Mouse (Mus musculus): Measurements from ENCODE around the gene Efna4. TPM values are rescaled to one million over a fixed set of nuclear protein-coding genes. Genes with fewer than 3 reads are reported as not detected.
A peak's percentile ranks its signal among the peaks of the same experiment; 100 is the strongest.

The Efna4 gene
- polyA plus RNA-seq, 1 experiment from 2014 or later = 24.7 TPM

DNA sequence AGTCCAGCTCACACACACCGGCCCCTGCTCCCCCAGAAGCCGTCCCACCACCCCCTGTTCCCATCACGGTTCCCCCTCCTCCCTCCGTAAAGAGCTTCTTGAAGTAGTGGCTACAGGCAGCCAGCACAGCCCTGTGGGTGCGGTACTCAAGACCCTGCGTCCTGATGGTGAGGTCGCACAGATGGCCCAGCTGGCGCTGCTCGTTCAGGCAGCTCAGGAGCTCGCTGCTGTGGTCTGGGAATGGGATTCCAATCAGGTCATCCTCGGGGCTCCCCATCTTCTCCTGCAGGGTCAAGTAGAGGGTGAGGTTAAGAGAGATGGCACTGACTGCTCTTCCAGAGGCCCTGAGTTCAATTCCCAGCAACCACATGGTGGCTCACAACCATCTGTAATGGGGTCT, 43.4 kb upstream of the Efna4 start:
- no peak for ATAC-seq (ENCODE audit: low read depth)
- Histone ChIP-seq H3K27ac (ENCODE audit: low read length) (no peak overlapping the region), H3K9me3 (ENCODE audit: control insufficient read depth, low read length) (no peaks in the 10 kb centered on the region), H3K4me2 (ENCODE audit: low read depth, low read length) (no peak overlapping the region), H3K36me3 (ENCODE audit: control insufficient read depth, insufficient read depth, low read length) (peaks cover 13% of the 10 kb centered on the region), H3K4me1 (replicated peaks; ENCODE audit: control insufficient read depth, insufficient read depth, low read length) (peaks cover 35% of the 10 kb centered on the region), H3K27me3 (ENCODE audit: control insufficient read depth, insufficient read depth, low read depth, low read length) (no peaks in the 10 kb centered on the region), H3K9ac (ENCODE audit: low read length) (no peak overlapping the region), H3K4me3 (ENCODE audit: low read length) (no peak overlapping the region)
- 65% methylated on average over 11 of the region's 11 CpGs for WGBS

DNA sequence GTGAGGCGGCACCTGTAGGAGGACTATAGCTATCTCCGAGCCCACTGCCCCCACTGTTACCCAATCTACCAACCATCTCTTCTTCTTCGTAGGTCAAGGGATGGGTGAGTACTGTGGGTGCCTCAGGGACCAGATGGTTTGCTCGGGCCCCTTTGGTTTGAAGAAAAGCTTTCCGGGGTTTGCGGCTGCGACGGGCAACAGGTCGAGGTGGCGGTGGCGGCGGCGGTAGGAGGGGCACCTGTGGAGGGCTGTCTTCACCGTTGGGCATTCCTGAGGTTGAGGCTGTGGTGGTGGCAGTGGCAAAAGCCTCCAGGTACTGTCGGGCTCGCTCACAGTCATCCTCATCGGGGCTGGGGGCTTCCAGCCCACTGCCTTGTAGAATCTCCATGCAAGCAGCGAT, 42.9 kb upstream of the Efna4 start:
- ATAC-seq (ENCODE audit: low read depth) = no peak
- Histone ChIP-seq H3K27ac (ENCODE audit: low read length) (no peak overlapping the region), H3K36me3 (ENCODE audit: control insufficient read depth, insufficient read depth, low read length) (peaks cover 13% of the 10 kb centered on the region), H3K27me3 (ENCODE audit: control insufficient read depth, insufficient read depth, low read depth, low read length) (no peaks in the 10 kb centered on the region), H3K4me2 (ENCODE audit: low read depth, low read length) (no peak overlapping the region), H3K9me3 (ENCODE audit: control insufficient read depth, low read length) (no peaks in the 10 kb centered on the region), H3K4me1 (replicated peaks; ENCODE audit: control insufficient read depth, insufficient read depth, low read length) (peaks cover 32% of the 10 kb centered on the region), H3K9ac (ENCODE audit: low read length) (no peak overlapping the region), H3K4me3 (ENCODE audit: low read length) (no peak overlapping the region)
- 88% methylated on average over 18 of the region's 18 CpGs for WGBS

GRCm38 (mm10) chr3:89380291-89380690, 42.5 kb upstream of the Efna4 start:
- Histone ChIP-seq H3K36me3 (ENCODE audit: control insufficient read depth, insufficient read depth, low read length) (peaks cover 13% of the 10 kb centered on the region), H3K9ac (ENCODE audit: low read length) (no peak overlapping the region), H3K27ac (ENCODE audit: low read length) (no peak overlapping the region), H3K9me3 (ENCODE audit: control insufficient read depth, low read length) (no peaks in the 10 kb centered on the region), H3K4me1 (replicated peaks; ENCODE audit: control insufficient read depth, insufficient read depth, low read length) (peaks cover 28% of the 10 kb centered on the region), H3K4me3 (ENCODE audit: low read length) (no peak overlapping the region), H3K27me3 (ENCODE audit: control insufficient read depth, insufficient read depth, low read depth, low read length) (no peaks in the 10 kb centered on the region), H3K4me2 (ENCODE audit: low read depth, low read length) (no peak overlapping the region)
- 91% methylated on average over 14 of the region's 14 CpGs for WGBS
- no peak for ATAC-seq (ENCODE audit: low read depth)

DNA sequence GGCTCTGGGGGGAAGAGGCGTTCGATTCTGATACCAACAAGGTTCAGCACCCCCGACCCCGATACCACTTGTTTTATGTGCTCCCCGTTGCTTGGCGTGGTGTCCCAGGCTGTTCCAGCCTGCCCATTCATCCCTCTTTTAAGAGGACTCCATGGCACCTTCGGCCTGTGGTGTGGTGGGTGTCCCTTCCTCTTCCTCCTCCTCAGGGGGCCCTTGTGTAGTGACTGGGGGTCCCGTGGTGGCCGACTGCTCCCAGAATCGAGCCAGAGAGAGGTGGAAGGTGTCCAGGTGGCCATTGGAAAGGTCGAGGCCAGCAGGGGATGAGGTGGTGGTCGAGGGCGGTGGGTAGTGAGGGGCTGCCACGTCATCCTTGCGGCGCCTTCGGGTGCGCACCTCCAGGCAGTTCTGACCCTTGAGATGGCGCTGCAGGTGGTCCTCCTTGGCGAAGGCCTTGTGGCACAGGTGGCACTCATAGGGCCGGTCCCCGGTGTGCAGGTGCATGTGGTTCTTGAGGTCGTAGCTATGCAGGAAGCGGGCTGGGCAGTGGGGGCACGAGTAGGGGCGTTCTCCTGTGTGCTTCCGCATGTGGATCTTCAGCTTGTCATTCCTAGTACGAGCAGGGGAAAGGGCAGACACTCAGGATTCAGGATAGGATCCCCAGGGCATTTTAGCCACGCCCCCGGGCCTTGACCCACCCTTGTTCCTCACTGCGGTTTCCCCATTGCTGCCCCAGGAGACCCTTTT, 41.7 kb upstream of the Efna4 start:
- Histone ChIP-seq H3K4me2 (ENCODE audit: low read depth, low read length) (peak overlapping the region; percentile 82; the same call in 1 of the 2 replicates), H3K9ac (ENCODE audit: low read length) (no peak overlapping the region; the same call in 1 of the 2 replicates)

GRCm38 (mm10) chr3:89378394-89379067, 40.7 kb upstream of the Efna4 start:
- 1% methylated on average over 25 of the region's 29 CpGs for WGBS
- Histone ChIP-seq H3K27ac (ENCODE audit: low read length) (peak overlapping the region; percentile 41), H3K4me3 (ENCODE audit: low read length) (peak overlapping the region; percentile 64), H3K4me1 (replicated peaks; ENCODE audit: control insufficient read depth, insufficient read depth, low read length) (peaks cover 17% of the 10 kb centered on the region), H3K9me3 (ENCODE audit: control insufficient read depth, low read length) (no peaks in the 10 kb centered on the region), H3K36me3 (ENCODE audit: control insufficient read depth, insufficient read depth, low read length) (peaks cover 13% of the 10 kb centered on the region), H3K27me3 (ENCODE audit: control insufficient read depth, insufficient read depth, low read depth, low read length) (no peaks in the 10 kb centered on the region), H3K4me2 (ENCODE audit: low read depth, low read length) (peak overlapping the region; percentile 82), H3K9ac (ENCODE audit: low read length) (peak overlapping the region; percentile 78)
- ATAC-seq (ENCODE audit: low read depth) = peak; percentile 95

More for the DNA sequence above, 41.7 kb upstream of the Efna4 start:
- Histone ChIP-seq H3K36me3 (ENCODE audit: control insufficient read depth, insufficient read depth, low read length) (peaks cover 13% of the 10 kb centered on the region), H3K4me1 (replicated peaks; ENCODE audit: control insufficient read depth, insufficient read depth, low read length) (peaks cover 21% of the 10 kb centered on the region), H3K27ac (ENCODE audit: low read length) (no peak overlapping the region), H3K9me3 (ENCODE audit: control insufficient read depth, low read length) (no peaks in the 10 kb centered on the region), H3K27me3 (ENCODE audit: control insufficient read depth, insufficient read depth, low read depth, low read length) (no peaks in the 10 kb centered on the region), H3K4me3 (ENCODE audit: low read length) (no peak overlapping the region)
- no peak for ATAC-seq (ENCODE audit: low read depth)
- 84% methylated on average over 31 of the region's 31 CpGs for WGBS

DNA sequence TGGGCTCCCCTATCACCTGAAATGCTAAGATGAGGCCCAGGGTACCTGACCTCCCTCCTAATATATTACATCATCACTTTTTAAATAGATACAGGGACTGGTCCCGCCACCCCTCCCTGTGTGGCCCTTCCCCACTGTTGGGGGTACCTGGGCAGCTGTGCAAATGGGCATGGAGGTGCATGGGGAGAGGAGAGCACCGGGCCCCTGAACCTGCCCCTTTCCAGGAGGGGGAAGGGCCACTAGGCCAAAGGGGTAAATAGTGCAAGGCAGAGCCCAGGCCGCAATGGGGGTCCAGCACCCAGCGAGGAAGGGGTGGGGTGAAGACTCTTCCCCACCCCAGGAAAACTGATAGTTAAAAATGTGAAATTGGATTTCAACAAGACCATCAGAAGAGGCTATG, 40.0 kb upstream of the Efna4 start:
- 61% methylated on average over 4 of the region's 4 CpGs for WGBS
- peaks cover 17% of the 10 kb centered on the region for H3K4me1 ChIP-seq (replicated peaks; ENCODE audit: control insufficient read depth, insufficient read depth, low read length)
- peak overlapping the region; percentile 78 for H3K9ac ChIP-seq (ENCODE audit: low read length)
- ATAC-seq (ENCODE audit: low read depth) = 0 out of 2 replicates have a peak, but pooled peaks have one; percentile 4
- H3K9me3 ChIP-seq (ENCODE audit: control insufficient read depth, low read length) = no peaks in the 10 kb centered on the region
- peak overlapping the region; percentile 82; the same call in 1 of the 2 replicates for H3K4me2 ChIP-seq (ENCODE audit: low read depth, low read length)
- H3K27me3 ChIP-seq (ENCODE audit: control insufficient read depth, insufficient read depth, low read depth, low read length) = no peaks in the 10 kb centered on the region
- peak overlapping the region; percentile 41; the same call in 1 of the 2 replicates for H3K27ac ChIP-seq (ENCODE audit: low read length)
- peak overlapping the region; percentile 64; the same call in 1 of the 2 replicates for H3K4me3 ChIP-seq (ENCODE audit: low read length)
- H3K36me3 ChIP-seq (ENCODE audit: control insufficient read depth, insufficient read depth, low read length) = peaks cover 13% of the 10 kb centered on the region

DNA sequence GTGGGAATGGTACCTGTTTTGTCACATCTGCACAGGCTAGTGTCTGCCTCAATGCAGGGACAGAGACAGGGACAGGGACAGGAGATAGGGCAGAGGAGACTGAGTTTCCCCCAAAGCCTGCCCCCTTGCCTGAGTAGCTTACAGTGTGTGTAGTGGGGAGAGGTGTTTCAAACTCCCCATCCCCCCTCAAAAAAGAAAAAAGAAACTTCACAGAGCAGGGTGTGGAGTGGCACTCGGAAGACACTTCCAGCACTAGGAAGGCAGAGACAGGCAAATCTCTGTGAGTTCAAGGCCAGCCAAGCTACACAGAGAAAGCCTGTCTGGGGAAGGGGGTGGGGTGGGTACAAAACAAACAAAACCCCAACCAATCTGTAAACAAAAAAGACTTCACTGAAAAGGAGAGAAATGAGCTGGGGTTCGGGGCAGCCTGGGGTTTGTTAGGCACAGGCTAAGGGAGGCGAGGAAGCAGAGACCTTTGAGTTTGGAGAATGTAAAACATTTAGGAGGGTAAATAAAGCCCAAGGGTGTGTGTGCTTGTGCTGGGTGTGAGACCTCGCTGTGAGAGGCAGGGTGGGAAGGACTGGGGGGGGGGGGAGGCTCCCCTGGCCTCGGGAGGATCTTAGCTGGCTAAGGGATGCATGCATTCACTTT, 35.9 kb upstream of the Efna4 start:
- Histone ChIP-seq H3K27me3 (ENCODE audit: control insufficient read depth, insufficient read depth, low read depth, low read length) (no peaks in the 10 kb centered on the region), H3K4me2 (ENCODE audit: low read depth, low read length) (no peak overlapping the region), H3K9me3 (ENCODE audit: control insufficient read depth, low read length) (no peaks in the 10 kb centered on the region), H3K27ac (ENCODE audit: low read length) (no peak overlapping the region), H3K4me3 (ENCODE audit: low read length) (no peak overlapping the region), H3K4me1 (replicated peaks; ENCODE audit: control insufficient read depth, insufficient read depth, low read length) (peaks cover 11% of the 10 kb centered on the region), H3K9ac (ENCODE audit: low read length) (no peak overlapping the region), H3K36me3 (ENCODE audit: control insufficient read depth, insufficient read depth, low read length) (no peaks in the 10 kb centered on the region)
- no peak for ATAC-seq (ENCODE audit: low read depth)
- WGBS = 25% methylated on average over 5 of the region's 5 CpGs

- Histone ChIP-seq H3K27ac (ENCODE audit: low read length) (no peak overlapping the region), H3K36me3 (ENCODE audit: control insufficient read depth, insufficient read depth, low read length) (no peaks in the 10 kb centered on the region), H3K4me1 (replicated peaks; ENCODE audit: control insufficient read depth, insufficient read depth, low read length) (no peaks in the 10 kb centered on the region), H3K9ac (ENCODE audit: low read length) (no peak overlapping the region), H3K27me3 (ENCODE audit: control insufficient read depth, insufficient read depth, low read depth, low read length) (no peaks in the 10 kb centered on the region), H3K4me2 (ENCODE audit: low read depth, low read length) (no peak overlapping the region), H3K9me3 (ENCODE audit: control insufficient read depth, low read length) (no peaks in the 10 kb centered on the region), H3K4me3 (ENCODE audit: low read length) (no peak overlapping the region)
- WGBS = 56% methylated on average over 11 of the region's 11 CpGs
- no peak for ATAC-seq (ENCODE audit: low read depth)
These were observed 29.5 kb upstream of the Efna4 start for GRCm38 (mm10) chr3:89367338-89367737.

Measured in lung, embryonic 16.5 days (tissue).